Comparison of ENCODE assay signal across 8 mouse cellular contexts in the genomic region with DNA sequence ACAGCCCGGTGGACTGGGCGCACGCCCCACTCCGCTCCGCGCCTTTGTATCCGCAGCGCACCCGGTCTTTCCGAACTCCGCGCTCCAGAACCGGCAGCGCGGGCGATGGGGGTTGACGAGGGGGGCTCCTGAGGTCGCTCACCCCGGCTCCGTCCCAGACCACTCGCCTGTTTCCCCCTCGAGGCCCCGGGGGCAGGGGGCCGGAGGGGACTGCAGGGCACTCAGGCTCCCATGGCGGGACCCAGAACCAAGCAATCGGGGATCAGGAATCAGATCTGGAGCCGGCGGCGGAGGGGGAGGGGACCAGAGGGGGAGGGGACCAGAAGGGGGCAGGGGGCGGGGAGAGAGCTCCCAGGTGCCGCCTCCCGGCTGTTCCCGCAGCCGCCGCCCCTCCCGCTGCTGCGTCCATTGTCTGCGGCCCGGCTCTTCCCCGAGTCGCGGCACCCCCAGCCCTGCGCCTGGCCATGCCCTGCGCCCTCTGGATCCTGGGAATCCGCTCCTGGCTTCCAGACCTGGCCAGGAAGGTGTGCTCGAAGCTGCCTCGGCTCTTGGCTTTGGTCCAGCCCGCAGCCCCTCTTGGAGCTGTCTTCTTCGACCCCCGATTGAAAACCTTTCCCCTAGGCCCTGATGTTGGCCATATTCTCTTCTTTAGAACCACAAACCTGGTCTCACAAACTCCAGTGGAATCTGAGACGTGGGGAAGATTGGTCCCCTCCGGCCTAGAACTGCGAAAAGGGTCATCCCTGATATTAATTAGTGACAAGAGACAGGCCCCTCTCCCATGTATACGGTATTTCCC. TPM values are rescaled to one million over a fixed set of nuclear protein-coding genes. Genes with fewer than 3 reads are reported as not detected.
DNase-seq lines count a peak whose midpoint lies in the region; ATAC-seq and TF ChIP-seq lines count a peak whose summit lies in the region.

No protein-coding gene starts in this region.

- peak; percentile 91 for ATAC-seq in embryonic facial prominence, embryonic 14.5 days (ENCODE audit: low read depth)
- peak; percentile 87 for ATAC-seq in heart, embryonic 11.5 days (replicated peaks; ENCODE audit: insufficient number of reproducible peaks, low FRiP score, low TSS enrichment)
- ATAC-seq in kidney, embryonic 15.5 days (replicated peaks; ENCODE audit: low FRiP score), result peak; percentile 92
- ATAC-seq in limb, embryonic 15.5 days (ENCODE audit: insufficient number of reproducible peaks, low FRiP score, low TSS enrichment, low read depth), result peak; percentile 77
- ATAC-seq in midbrain, postnatal 0 days (ENCODE audit: low FRiP score), result peak; percentile 86

- no peaks in the 10 kb centered on the region for H3K9me3 ChIP-seq in embryonic facial prominence, embryonic 14.5 days (ENCODE audit: control insufficient read depth, low read length)
- no peaks in the 10 kb centered on the region for H3K9me3 ChIP-seq in heart, embryonic 11.5 days (replicated peaks; ENCODE audit: control insufficient read depth, low read length)
- no peaks in the 10 kb centered on the region for H3K9me3 ChIP-seq in kidney, embryonic 15.5 days (replicated peaks)
- no peaks in the 10 kb centered on the region for H3K9me3 ChIP-seq in limb, embryonic 15.5 days
- H3K9me3 ChIP-seq in midbrain, postnatal 0 days (ENCODE audit: low read length), result no peaks in the 10 kb centered on the region

- TF ChIP-seq CTCF in bone marrow, adult 2 months (IDR thresholded peaks at IDR 0.05; ENCODE audit: control insufficient read depth, insufficient read depth, low read length), result no peak
- 0 out of 2 replicates have a peak, but pooled peaks have one; percentile 6 for TF ChIP-seq CTCF in midbrain, postnatal 0 days (IDR thresholded peaks at IDR 0.05)

- H3K9ac ChIP-seq in embryonic facial prominence, embryonic 14.5 days (ENCODE audit: low read depth, low read length), result peak overlapping the region; percentile 92
- peak overlapping the region; percentile 89 for H3K9ac ChIP-seq in heart, embryonic 11.5 days (ENCODE audit: low read depth, low read length)
- peak overlapping the region; percentile 92 for H3K9ac ChIP-seq in kidney, embryonic 15.5 days
- peak overlapping the region; percentile 69 for H3K9ac ChIP-seq in limb, embryonic 15.5 days
- H3K9ac ChIP-seq in midbrain, postnatal 0 days (replicated peaks; ENCODE audit: low read length, poor library complexity, severe bottlenecking), result peak overlapping the region; percentile 94

- H3K36me3 ChIP-seq in embryonic facial prominence, embryonic 14.5 days (ENCODE audit: control insufficient read depth, insufficient read depth, low read length), result 0 out of 2 replicates have a peak, but pooled peaks cover 3% of the 10 kb centered on the region
- H3K36me3 ChIP-seq in heart, embryonic 11.5 days (ENCODE audit: control insufficient read depth, insufficient read depth, low read length), result no peaks in the 10 kb centered on the region
- H3K36me3 ChIP-seq in kidney, embryonic 15.5 days, result peaks cover 3% of the 10 kb centered on the region; the same call in 1 of the 2 replicates
- H3K36me3 ChIP-seq in limb, embryonic 15.5 days, result no peaks in the 10 kb centered on the region
- H3K36me3 ChIP-seq in midbrain, postnatal 0 days (ENCODE audit: insufficient read depth, low read length), result no peaks in the 10 kb centered on the region

- TF ChIP-seq POLR2A in bone marrow, adult 2 months (IDR thresholded peaks at IDR 0.05; ENCODE audit: borderline replicate concordance, control insufficient read depth, low read depth, low read length), result no peak; the same call in 1 of the 2 replicates

- H3K27me3 ChIP-seq in embryonic facial prominence, embryonic 14.5 days (replicated peaks; ENCODE audit: control insufficient read depth, insufficient read depth, low read length), result no peaks in the 10 kb centered on the region
- no peaks in the 10 kb centered on the region for H3K27me3 ChIP-seq in heart, embryonic 11.5 days (ENCODE audit: control insufficient read depth, insufficient read depth, low read length)
- H3K27me3 ChIP-seq in kidney, embryonic 15.5 days, result no peaks in the 10 kb centered on the region
- H3K27me3 ChIP-seq in limb, embryonic 15.5 days, result no peaks in the 10 kb centered on the region
- H3K27me3 ChIP-seq in midbrain, postnatal 0 days (ENCODE audit: insufficient read depth, low read length), result no peaks in the 10 kb centered on the region

- WGBS in bone marrow, adult 2 months, result 5% methylated on average over 52 of the region's 54 CpGs
- WGBS in embryonic facial prominence, embryonic 14.5 days, result 0% methylated on average over 32 of the region's 54 CpGs
- under 1% methylated on average over 52 of the region's 54 CpGs for WGBS in heart, embryonic 11.5 days (ENCODE audit: insufficient replicate concordance)
- under 1% methylated on average over 38 of the region's 54 CpGs for WGBS in kidney, embryonic 15.5 days
- under 1% methylated on average over 40 of the region's 54 CpGs for WGBS in limb, embryonic 15.5 days
- 0% methylated on average over 45 of the region's 54 CpGs for WGBS in midbrain, postnatal 0 days

- H3K4me2 ChIP-seq in embryonic facial prominence, embryonic 14.5 days (ENCODE audit: low read depth, low read length), result peak overlapping the region; percentile 65
- H3K4me2 ChIP-seq in heart, embryonic 11.5 days, result peak overlapping the region; percentile 71
- peak overlapping the region; percentile 73 for H3K4me2 ChIP-seq in kidney, embryonic 15.5 days
- H3K4me2 ChIP-seq in limb, embryonic 15.5 days, result peak overlapping the region; percentile 68
- H3K4me2 ChIP-seq in midbrain, postnatal 0 days (ENCODE audit: low read depth, low read length, poor library complexity, severe bottlenecking), result peak overlapping the region; percentile 87

- H3K4me1 ChIP-seq in bone marrow, adult 2 months (ENCODE audit: control insufficient read depth, insufficient read depth, low read length), result peaks cover 2% of the 10 kb centered on the region
- peaks cover 25% of the 10 kb centered on the region for H3K4me1 ChIP-seq in embryonic facial prominence, embryonic 14.5 days (ENCODE audit: control insufficient read depth, insufficient read depth, low read length)
- H3K4me1 ChIP-seq in heart, embryonic 11.5 days (ENCODE audit: control insufficient read depth, insufficient read depth, low read length), result peaks cover 19% of the 10 kb centered on the region
- peaks cover 46% of the 10 kb centered on the region for H3K4me1 ChIP-seq in kidney, embryonic 15.5 days
- peaks cover 35% of the 10 kb centered on the region for H3K4me1 ChIP-seq in limb, embryonic 15.5 days
- H3K4me1 ChIP-seq in midbrain, postnatal 0 days (ENCODE audit: insufficient read depth, low read length), result peaks cover 19% of the 10 kb centered on the region

- H3K4me3 ChIP-seq in bone marrow, adult 2 months (replicated peaks; ENCODE audit: control insufficient read depth, low read depth, low read length), result peak overlapping the region; percentile 66
- peak overlapping the region; percentile 81 for H3K4me3 ChIP-seq in embryonic facial prominence, embryonic 14.5 days (ENCODE audit: low read depth, low read length)
- H3K4me3 ChIP-seq in heart, embryonic 11.5 days (ENCODE audit: low read depth, low read length), result peak overlapping the region; percentile 84
- peak overlapping the region; percentile 98 for H3K4me3 ChIP-seq in kidney, embryonic 15.5 days (replicated peaks)
- peak overlapping the region; percentile 59 for H3K4me3 ChIP-seq in limb, embryonic 15.5 days
- H3K4me3 ChIP-seq in midbrain, postnatal 0 days (ENCODE audit: low read depth, low read length), result peak overlapping the region; percentile 94

- peak; percentile 82 for DNase-seq in A20 (ENCODE audit: low read depth, low spot score)
- DNase-seq in embryonic facial prominence, embryonic 14.5 days (ENCODE audit: low spot score), result peak; percentile 89
- DNase-seq in midbrain, postnatal 0 days (ENCODE audit: low spot score), result peak; percentile 92
- peak; percentile 55 to 87 for DNase-seq in spleen, postnatal 10 days (ENCODE audit: low spot score in 2 of 2)

- H3K27ac ChIP-seq in bone marrow, adult 2 months (ENCODE audit: control insufficient read depth, insufficient read depth, low read depth, low read length, poor library complexity), result no peak overlapping the region; the same call in 1 of the 2 replicates
- peak overlapping the region; percentile 95 for H3K27ac ChIP-seq in embryonic facial prominence, embryonic 14.5 days (replicated peaks; ENCODE audit: low read depth, low read length)
- H3K27ac ChIP-seq in heart, embryonic 11.5 days (ENCODE audit: low read depth, low read length), result peak overlapping the region; percentile 78
- H3K27ac ChIP-seq in kidney, embryonic 15.5 days, result peak overlapping the region; percentile 93
- H3K27ac ChIP-seq in limb, embryonic 15.5 days, result peak overlapping the region; percentile 93
- H3K27ac ChIP-seq in midbrain, postnatal 0 days (ENCODE audit: low read depth, low read length), result peak overlapping the region; percentile 96

RNA-seq across cellular contexts. Expression of gene Vangl2, which starts 1.0 kb away (rescaled TPM):
- polyA plus RNA-seq in bone marrow, adult 2 months (2011; ENCODE audit: insufficient read depth, insufficient read length, low replicate concordance, missing spikeins), result 1.8 and 2.2 TPM in 2 replicates
- 13.5 and 16.7 TPM in 2 replicates for polyA plus RNA-seq in embryonic facial prominence, embryonic 14.5 days (2014; fragmentation: Nextera tagmentation; extraction: Ambion mirVana)
- 10.4 and 10.9 TPM in 2 replicates for polyA plus RNA-seq in heart, embryonic 11.5 days (2014; fragmentation: Nextera tagmentation; extraction: Ambion mirVana)
- polyA plus RNA-seq in kidney, embryonic 15.5 days (2015; fragmentation: Nextera tagmentation; extraction: Ambion mirVana), result 17.3 and 17.6 TPM in 2 replicates
- polyA plus RNA-seq in limb, embryonic 15.5 days (2015; fragmentation: Nextera tagmentation; extraction: Ambion mirVana), result 14.3 and 15.7 TPM in 2 replicates
- total RNA-seq in midbrain, postnatal 0 days (2014; rRNA removed), result 85.8 and 115 TPM in 2 replicates
- 43.1 and 44.2 TPM in 2 replicates for polyA plus RNA-seq in midbrain, postnatal 0 days (2015; fragmentation: Nextera tagmentation; extraction: Ambion mirVana)

RNA-seq across cellular contexts. Expression of gene Nhlh1, which starts 30.2 kb away (rescaled TPM):
- polyA plus RNA-seq in bone marrow, adult 2 months (2011; ENCODE audit: insufficient read depth, insufficient read length, low replicate concordance, missing spikeins), result not detected in 2 replicates
- 1.6 and 1.9 TPM in 2 replicates for polyA plus RNA-seq in embryonic facial prominence, embryonic 14.5 days (2014; fragmentation: Nextera tagmentation; extraction: Ambion mirVana)
- polyA plus RNA-seq in heart, embryonic 11.5 days (2014; fragmentation: Nextera tagmentation; extraction: Ambion mirVana), result not detected in 2 replicates
- not detected in 2 replicates for polyA plus RNA-seq in kidney, embryonic 15.5 days (2015; fragmentation: Nextera tagmentation; extraction: Ambion mirVana)
- 0.05 TPM in 1 of 2 replicates, not detected in the other for polyA plus RNA-seq in limb, embryonic 15.5 days (2015; fragmentation: Nextera tagmentation; extraction: Ambion mirVana)
- 0.38 and 3.6 TPM in 2 replicates for total RNA-seq in midbrain, postnatal 0 days (2014; rRNA removed)
- 0.12 TPM in 1 of 2 replicates, not detected in the other for polyA plus RNA-seq in midbrain, postnatal 0 days (2015; fragmentation: Nextera tagmentation; extraction: Ambion mirVana)

RNA-seq across cellular contexts. Expression of gene Copa, which starts 55.1 kb away (rescaled TPM):
- polyA plus RNA-seq in bone marrow, adult 2 months (2011; ENCODE audit: insufficient read depth, insufficient read length, low replicate concordance, missing spikeins), result 35.1 and 45.8 TPM in 2 replicates
- polyA plus RNA-seq in embryonic facial prominence, embryonic 14.5 days (2014; fragmentation: Nextera tagmentation; extraction: Ambion mirVana), result 227 and 230 TPM in 2 replicates
- polyA plus RNA-seq in heart, embryonic 11.5 days (2014; fragmentation: Nextera tagmentation; extraction: Ambion mirVana), result 146 and 201 TPM in 2 replicates
- polyA plus RNA-seq in kidney, embryonic 15.5 days (2015; fragmentation: Nextera tagmentation; extraction: Ambion mirVana), result 221 and 237 TPM in 2 replicates
- 271 and 272 TPM in 2 replicates for polyA plus RNA-seq in limb, embryonic 15.5 days (2015; fragmentation: Nextera tagmentation; extraction: Ambion mirVana)
- total RNA-seq in midbrain, postnatal 0 days (2014; rRNA removed), result 207 and 225 TPM in 2 replicates
- 149 and 155 TPM in 2 replicates for polyA plus RNA-seq in midbrain, postnatal 0 days (2015; fragmentation: Nextera tagmentation; extraction: Ambion mirVana)

RNA-seq across cellular contexts. Expression of gene Ncstn, which starts 55.4 kb away (rescaled TPM):
- polyA plus RNA-seq in bone marrow, adult 2 months (2011; ENCODE audit: insufficient read depth, insufficient read length, low replicate concordance, missing spikeins), result 15.7 and 47.9 TPM in 2 replicates
- 91.3 and 107 TPM in 2 replicates for polyA plus RNA-seq in embryonic facial prominence, embryonic 14.5 days (2014; fragmentation: Nextera tagmentation; extraction: Ambion mirVana)
- polyA plus RNA-seq in heart, embryonic 11.5 days (2014; fragmentation: Nextera tagmentation; extraction: Ambion mirVana), result 115 and 122 TPM in 2 replicates
- 130 and 137 TPM in 2 replicates for polyA plus RNA-seq in kidney, embryonic 15.5 days (2015; fragmentation: Nextera tagmentation; extraction: Ambion mirVana)
- 107 and 119 TPM in 2 replicates for polyA plus RNA-seq in limb, embryonic 15.5 days (2015; fragmentation: Nextera tagmentation; extraction: Ambion mirVana)
- 70.3 and 78.7 TPM in 2 replicates for total RNA-seq in midbrain, postnatal 0 days (2014; rRNA removed)
- polyA plus RNA-seq in midbrain, postnatal 0 days (2015; fragmentation: Nextera tagmentation; extraction: Ambion mirVana), result 93.3 and 93.7 TPM in 2 replicates
